Mouse (Mus musculus): ENCODE data around the gene Emc9.

- no peak for TF ChIP-seq CTCF (IDR thresholded peaks at IDR 0.05; ENCODE audit: control insufficient read depth, insufficient read depth, insufficient read length)
- TF ChIP-seq USF1 (IDR thresholded peaks at IDR 0.05; ENCODE audit: low read depth), result no peak
- TF ChIP-seq MYOD1 (IDR thresholded peaks at IDR 0.05; ENCODE audit: control insufficient read depth, insufficient read length, low read depth), result no peak
Observed at GRCm38 (mm10) chr14:55565748-55566147, 19.4 kb downstream of the Emc9 start.
